Mouse (Mus musculus): ENCODE measurements at regions not wholly inside any gene's neighbourhood (a gene's known extent, or its start where the extent isn't known, plus 50 kb on each side); places are given as distances from the start of the nearest gene placed in this dataset.
A peak's percentile ranks its signal among the peaks of the same experiment; 100 is the strongest.
"Not testable (repeated sequence)": the region's sequence is repeated elsewhere in the genome, so short reads cannot be mapped to it uniquely, and the experiment has no call there.

DNA sequence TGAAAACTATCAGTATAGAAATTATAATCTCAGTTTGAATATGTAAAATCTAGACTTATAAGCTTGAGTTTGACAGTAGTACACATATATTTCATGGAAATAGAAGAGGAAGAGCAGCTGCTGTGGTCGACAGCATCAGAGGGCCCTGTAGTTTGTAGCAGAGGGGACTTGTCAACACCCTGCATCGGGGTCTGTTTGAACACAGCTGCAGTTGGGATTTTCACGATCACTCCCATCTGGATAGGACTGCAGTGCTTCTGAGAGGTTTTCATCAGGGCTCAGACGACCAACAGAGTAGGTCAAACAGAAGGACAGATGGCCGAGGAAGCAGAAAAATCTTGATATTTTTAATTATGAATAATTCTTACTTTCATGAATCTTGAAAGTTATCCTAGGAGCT lies 523.8 kb downstream of the Tpm3-rs7 start:
- DNase-seq (ENCODE audit: low spot score) = no peak

DNA sequence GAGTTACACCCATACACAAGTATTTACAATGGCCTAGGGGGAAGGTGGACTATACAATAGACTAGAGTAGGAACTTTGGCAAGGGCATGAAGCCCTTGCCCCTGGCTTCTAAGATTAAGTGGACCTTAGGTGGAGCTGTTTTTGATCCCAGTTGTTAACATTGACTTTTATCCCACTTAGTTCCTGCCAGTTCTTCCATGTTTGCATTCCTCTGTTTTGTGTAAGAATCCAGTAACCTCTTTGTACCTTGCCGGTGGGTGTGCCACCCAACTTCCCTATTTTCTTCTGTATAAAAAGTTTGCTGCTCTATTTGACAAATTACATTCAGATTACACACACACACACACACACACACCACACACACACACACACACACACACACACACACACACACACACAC lies 533.4 kb downstream of the Tpm3-rs7 start:
- DNase-seq (ENCODE audit: low spot score) = not testable (repeated sequence)

DNA sequence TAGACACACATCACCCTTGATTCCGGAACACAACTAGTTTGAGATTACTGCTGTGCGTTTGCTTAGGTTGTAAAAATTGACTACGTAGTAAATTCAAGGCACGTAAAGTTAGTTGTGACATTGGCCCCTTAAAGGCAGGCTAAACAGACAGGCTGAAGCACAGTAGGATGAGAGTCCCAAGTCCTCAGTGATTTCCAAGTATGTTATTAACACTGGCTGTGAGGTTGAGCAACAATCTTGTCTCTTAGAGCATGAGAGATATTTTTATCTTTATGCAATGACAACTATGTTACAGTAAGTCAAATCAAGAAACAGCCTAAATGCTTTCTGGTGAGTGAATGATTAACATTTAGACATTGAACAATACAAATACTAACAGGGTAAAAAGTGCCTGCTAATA lies 538.6 kb downstream of the Tpm3-rs7 start:
- no peak for DNase-seq (ENCODE audit: low spot score)

DNA sequence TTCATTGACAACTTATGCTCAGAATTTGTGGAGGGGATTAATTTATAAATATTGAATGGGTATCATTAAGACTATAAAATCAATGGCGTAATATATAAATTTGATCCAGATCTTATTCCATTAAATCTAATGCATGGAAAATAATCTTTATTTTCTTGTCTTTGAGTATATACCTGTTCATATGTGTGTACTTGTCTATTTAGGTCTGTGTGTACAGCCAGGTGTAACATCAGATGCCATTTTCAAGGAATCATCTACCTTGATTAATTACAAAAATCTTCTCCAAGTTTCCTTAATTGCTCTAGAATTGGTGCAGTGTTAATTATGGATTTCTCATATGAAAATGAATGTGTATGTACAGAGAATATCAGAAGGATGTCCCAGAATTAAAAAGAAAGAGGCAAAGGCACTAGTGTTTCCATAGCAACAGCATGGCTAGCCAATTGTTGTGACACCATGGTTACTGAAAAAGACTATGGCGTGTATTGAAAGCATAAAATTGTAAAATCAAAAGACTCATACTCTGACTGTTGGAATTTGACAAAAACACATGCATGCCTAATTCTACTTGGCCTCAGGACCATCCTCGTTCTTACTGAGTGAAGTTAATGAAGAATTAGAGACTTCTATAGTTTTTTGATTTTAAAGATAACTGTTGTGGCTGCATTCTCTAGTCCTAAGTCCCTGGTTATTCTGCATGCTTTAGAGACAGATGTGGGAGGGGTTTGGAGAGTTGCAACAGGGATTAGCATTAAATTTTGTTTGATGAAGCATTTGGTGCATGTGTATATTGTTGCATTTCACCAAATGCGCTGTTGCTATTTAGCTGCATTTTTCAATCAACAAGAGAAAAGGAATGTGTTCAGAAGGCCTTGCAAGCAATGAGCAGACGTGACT lies 553.0 kb downstream of the Tpm3-rs7 start:
- DNase-seq (ENCODE audit: low spot score) = peak; percentile 5

DNA sequence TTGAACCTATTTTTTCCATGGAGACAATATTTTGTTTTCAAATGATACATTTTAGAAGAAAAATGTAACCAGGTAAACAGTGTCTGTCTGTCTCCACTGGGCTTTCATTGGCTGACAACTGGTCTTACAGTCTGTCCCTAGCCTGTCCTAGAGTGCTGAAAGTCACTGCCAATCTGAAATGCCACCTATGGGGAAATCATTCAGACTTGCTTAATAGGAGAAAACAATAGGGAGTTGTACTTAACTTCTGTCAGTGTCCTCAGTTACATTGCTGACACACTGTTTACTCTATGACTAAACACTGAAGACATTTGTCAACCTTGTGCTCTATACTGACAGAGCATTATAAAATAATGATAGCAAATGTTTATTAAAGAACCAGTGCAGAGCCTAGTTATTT lies 569.2 kb downstream of the Tpm3-rs7 start:
- DNase-seq (ENCODE audit: low spot score) = no peak

DNA sequence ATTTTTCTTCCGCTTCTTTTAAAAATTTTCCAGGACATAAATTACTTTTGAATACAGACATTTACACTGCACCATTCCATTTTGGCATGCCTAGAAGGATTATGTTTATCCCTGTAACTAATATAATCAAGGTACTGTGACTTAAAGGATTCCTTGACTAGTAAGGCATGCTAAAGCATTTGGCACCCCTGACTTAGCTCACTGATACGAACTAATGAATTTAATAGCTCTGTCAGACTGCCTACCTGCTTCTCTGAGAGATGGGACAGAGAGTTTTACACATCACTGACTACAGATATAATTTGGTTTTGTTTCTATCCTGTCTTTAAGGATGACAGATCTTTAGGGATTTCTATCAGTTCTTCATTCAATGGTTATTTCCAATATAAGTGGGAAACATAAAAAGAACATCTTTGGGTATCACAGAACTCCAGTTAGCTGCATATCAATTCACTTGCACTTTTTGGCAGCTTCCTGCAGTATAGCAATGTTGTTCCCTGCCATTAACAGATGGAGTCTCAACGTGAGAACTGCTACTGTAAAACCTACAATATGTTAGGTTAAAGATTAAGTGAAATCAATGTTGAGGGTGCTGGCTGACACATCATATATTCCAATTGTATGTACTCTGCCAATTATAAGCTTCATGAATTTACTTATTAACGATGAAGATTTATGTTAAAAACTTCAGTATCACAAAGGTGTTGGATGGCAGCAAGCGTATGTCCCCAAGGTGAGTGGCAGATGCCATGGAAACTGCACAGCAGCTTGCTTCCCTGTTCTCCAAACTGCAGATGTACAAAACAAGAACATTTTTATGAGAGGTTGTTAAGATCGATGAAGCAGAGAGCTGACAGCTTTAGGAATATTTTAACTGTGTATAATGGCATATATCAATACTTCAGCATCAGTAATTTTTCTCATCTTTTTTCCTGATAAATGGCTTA lies 572.8 kb downstream of the Tpm3-rs7 start:
- DNase-seq (ENCODE audit: low spot score) = no peak

DNA sequence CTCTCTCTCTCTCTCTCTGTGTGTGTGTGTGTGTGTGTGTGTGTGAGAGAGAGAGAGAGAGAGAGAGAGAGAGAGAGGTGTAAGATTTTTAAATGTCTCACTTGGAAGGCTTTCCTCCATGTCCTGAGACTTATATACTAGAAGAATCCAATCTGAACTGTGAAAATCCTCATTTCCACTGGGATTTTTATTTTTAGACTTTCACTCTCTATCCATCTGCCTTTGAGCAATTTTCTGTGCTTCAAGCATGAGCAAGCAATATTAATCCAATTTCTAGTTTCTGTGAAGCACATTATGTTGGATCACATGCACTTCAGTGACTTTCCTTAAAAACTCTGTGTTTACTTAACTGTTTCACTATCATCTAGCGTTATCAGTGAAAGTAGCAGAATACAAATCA lies 616.4 kb downstream of the Tpm3-rs7 start:
- no peak for DNase-seq (ENCODE audit: low spot score)

DNA sequence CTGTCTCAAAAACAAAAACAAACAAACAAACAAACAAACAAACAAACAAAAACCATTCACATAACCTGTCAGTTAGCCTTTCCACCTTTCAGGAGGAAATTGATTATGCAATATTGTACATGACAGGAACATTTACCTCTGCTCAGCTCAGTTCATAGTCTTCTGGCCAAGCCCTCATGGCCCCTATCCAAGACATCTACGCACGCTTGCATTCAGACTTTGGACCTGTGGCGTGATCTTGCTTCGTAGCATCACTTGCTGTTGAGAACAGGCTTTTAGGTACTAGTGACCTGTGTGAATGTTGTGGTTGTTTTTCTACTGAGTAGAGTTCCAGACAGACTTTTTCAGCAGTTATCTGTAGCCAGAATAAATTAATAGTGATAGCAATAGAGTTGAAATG lies 619.4 kb downstream of the Tpm3-rs7 start:
- no peak for DNase-seq (ENCODE audit: low spot score)
